Mouse (Mus musculus) heart, postnatal 0 days (tissue): ENCODE results near the gene Anks1b.

Experiments used
- CTCF ChIP-seq: IDR thresholded peaks from 2 replicates; pipeline ENCODE4 v1.5.1; 2016; ENCODE audit warnings: antibody characterized with exemption, control low read depth, low read depth
- EP300 ChIP-seq: IDR thresholded peaks from 2 replicates; pipeline ENCODE4 v1.6.1; 2016; ENCODE audit warnings: antibody characterized with exemption, low read depth

GRCm38 (mm10) chr10:90670291-90670690 lies 797.0 kb downstream of the Anks1b start:
- no peak for TF ChIP-seq EP300
- TF ChIP-seq CTCF, result no peak
